Mouse (Mus musculus): ENCODE measurements around the gene Des. TPM values are rescaled to one million over a fixed set of nuclear protein-coding genes. Genes with fewer than 3 reads are reported as not detected.

Des gene
- polyA plus RNA-seq, 1 experiment from 2014 or later: 1.1 TPM

DNA sequence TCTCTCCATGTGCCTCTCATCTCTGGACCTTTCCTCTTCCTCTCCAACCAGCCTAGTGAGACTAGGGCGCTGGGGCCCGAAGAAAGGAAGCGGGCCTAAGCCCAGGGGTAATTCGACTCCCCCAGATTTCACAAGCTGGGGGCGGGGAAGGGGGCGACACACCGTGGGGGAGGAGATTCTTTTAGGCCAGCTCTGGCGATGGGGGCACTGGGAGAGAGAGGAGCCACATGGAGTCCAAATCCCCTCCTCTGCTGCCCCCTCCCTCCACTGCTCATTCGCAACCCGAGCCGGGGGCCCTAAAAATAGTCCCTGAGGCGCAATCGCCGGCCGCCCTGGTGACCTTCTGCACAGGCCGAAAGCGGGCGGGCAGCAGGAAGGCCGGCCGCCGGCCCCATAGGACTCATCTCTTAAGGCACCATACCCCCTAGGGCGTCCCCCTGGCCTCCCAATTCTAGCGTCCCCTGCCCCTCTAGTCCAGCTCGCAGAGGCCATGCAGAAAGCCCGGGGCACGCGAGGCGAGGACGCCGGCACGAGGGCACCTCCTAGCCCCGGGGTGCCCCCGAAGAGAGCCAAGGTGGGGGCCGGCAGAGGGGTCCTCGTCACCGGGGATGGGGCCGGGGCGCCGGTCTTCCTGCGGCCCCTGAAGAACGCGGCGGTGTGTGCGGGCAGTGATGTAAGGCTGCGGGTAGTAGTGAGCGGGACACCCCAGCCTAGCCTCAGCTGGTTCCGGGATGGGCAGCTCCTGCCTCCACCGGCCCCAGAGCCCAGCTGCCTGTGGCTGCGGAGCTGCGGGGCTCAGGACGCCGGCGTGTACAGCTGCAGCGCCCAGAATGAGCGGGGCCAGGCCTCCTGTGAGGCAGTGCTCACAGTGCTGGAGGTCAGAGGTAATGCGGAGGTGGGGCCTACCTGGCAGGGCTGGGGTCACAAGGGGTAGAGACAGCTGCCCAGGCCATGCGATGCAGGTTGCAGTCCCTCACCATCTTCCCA, 15.1 kb downstream of the Des start, which contains the start of gene Speg:
TSS of gene Speg (plus strand) at position 348 of the 987 bp plus-strand sequence.
- Histone ChIP-seq H3K4me3 (replicated peaks) (peak within 1 kb of the TSS; percentile 23), H3K4me1 (replicated peaks) (peaks cover 34% of the 10 kb centered on the region), H3K9ac (replicated peaks) (peak within 1 kb of the TSS; percentile 58), H3K27ac (no peak within 1 kb of the TSS), H3K9me3 (no peaks in the 10 kb centered on the region), H3K27me3 (peaks cover 45% of the 10 kb centered on the region), H3K4me2 (replicated peaks) (peak within 1 kb of the TSS; percentile 54), H3K36me3 (no peaks in the 10 kb centered on the region)
- WGBS: 7% methylated on average over 53 of the region's 57 CpGs
- ATAC-seq: peak; percentile 59; the same call in 1 of the 2 replicates

- no peak overlapping the region for H3K4me3 ChIP-seq (replicated peaks)
- no peaks in the 10 kb centered on the region for H3K9me3 ChIP-seq
- no peak overlapping the region for H3K9ac ChIP-seq (replicated peaks)
- H3K4me1 ChIP-seq (replicated peaks): peaks cover 43% of the 10 kb centered on the region
- no peak overlapping the region for H3K4me2 ChIP-seq (replicated peaks)
- no peak overlapping the region for H3K27ac ChIP-seq
- H3K36me3 ChIP-seq: no peaks in the 10 kb centered on the region
- H3K27me3 ChIP-seq: peaks cover 52% of the 10 kb centered on the region
- ATAC-seq: no peak
- 75% methylated on average over 2 of the region's 2 CpGs for WGBS
These were observed 19.1 kb downstream of the Des start for GRCm38 (mm10) chr1:75379196-75379595.

DNA sequence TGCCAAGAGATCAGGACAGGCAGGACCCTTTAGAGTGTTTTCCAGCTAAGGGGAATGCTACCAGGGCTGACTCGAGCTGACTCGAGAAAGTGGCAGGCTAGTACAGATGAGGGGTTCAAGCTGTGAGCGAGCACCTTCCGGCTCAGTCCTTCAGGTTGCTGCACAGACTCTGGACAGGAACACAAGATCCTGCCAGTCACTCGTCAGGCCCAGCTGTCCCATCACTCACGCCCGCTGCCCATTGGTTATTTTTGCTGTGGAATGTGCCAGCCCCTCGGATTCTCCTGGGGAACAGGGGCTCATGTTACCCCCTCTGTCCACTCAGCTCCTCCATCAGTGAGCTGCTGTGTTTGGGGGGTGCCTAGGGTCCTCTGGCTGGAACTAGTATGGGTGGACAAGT, 19.8 kb downstream of the Des start:
- no peak for ATAC-seq
- H3K4me2 ChIP-seq (replicated peaks): no peak overlapping the region
- H3K4me1 ChIP-seq (replicated peaks): peaks cover 43% of the 10 kb centered on the region
- no peak overlapping the region for H3K9ac ChIP-seq (replicated peaks)
- no peaks in the 10 kb centered on the region for H3K36me3 ChIP-seq
- 75% methylated on average over 8 of the region's 8 CpGs for WGBS
- H3K9me3 ChIP-seq: no peaks in the 10 kb centered on the region
- H3K27me3 ChIP-seq: peaks cover 46% of the 10 kb centered on the region
- no peak overlapping the region for H3K4me3 ChIP-seq (replicated peaks)
- H3K27ac ChIP-seq: no peak overlapping the region

DNA sequence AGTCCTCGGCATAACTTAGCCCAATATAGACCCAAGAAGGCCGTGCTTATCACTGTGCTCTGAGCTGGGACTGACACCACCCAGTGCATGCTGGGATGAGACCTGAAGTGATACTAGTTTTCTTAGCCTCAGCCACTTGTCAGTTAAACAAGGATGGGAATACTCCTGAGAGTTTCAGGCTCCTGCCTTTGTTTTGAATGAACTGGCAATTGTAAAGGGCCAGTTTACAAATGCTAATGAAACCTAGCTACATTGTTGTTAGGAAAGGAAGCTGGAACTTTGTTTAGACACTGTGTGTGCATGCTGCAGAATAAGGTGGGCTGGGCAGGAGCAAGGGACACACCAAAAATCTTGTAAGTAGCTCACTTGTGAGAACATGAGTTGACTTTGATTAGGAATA, 20.8 kb downstream of the Des start:
- 47% methylated on average over 2 of the region's 2 CpGs for WGBS
- H3K4me2 ChIP-seq (replicated peaks): peak overlapping the region; percentile 98; the same call in 1 of the 2 replicates
- peaks cover 36% of the 10 kb centered on the region for H3K27me3 ChIP-seq

DNA sequence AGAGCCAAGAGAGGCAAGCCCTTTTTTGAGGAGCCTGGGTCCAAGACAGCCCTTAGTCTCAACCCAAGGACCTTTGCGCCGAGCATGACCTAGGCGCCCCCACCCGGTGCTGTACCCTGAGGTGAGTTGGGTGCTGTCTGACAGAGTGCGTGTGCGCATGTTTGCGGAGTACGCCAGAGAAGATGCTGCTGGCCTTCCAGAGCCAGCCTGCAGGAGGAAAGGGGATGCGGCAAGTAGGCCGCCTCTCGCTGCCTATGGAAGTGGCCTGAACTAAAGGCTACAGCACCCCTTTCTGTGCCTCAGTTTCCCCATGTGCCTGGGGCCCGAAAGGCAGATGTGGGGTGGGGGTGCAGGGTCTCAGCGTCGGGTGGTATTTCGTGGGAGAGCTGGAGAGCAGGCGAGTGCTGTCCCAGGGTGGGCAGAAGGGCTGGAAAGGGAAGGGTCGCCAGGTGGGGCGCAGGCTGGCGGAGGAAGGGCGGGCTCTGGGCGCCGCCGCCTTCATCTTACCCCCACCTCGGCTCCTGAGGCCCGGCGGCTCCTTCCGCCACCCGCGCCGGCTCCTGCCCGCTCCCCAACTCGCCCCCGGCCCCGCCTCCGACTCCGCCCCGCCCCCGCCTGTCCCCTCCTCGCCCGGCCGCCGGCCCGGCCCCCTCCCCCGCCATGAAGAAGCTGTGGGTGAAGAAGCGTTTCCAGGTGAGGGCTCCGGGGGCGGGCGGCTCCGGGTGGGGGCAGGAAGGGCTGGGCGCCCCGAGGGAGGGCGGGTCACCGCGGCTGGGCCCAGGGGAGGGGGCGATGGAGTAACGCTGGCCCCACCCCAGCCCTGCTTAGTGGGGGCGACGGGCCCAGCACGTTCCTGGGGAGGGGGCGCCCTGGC, 21.6 kb downstream of the Des start:
- Histone ChIP-seq H3K9ac (replicated peaks) (peak overlapping the region; percentile 89), H3K27me3 (peaks cover 35% of the 10 kb centered on the region), H3K4me3 (replicated peaks) (peak overlapping the region; percentile 74), H3K27ac (peak overlapping the region; percentile 84), H3K36me3 (no peaks in the 10 kb centered on the region), H3K4me1 (replicated peaks) (peaks cover 51% of the 10 kb centered on the region), H3K4me2 (replicated peaks) (peak overlapping the region; percentile 98), H3K9me3 (no peaks in the 10 kb centered on the region)
- peak; percentile 51 for ATAC-seq
- 3% methylated on average over 29 of the region's 60 CpGs for WGBS

More for the DNA sequence above, 20.8 kb downstream of the Des start:
- Histone ChIP-seq H3K9me3 (no peaks in the 10 kb centered on the region), H3K9ac (replicated peaks) (no peak overlapping the region), H3K4me1 (replicated peaks) (peaks cover 44% of the 10 kb centered on the region), H3K4me3 (replicated peaks) (no peak overlapping the region), H3K36me3 (no peaks in the 10 kb centered on the region), H3K27ac (0 out of 2 replicates have a peak overlapping the region, but pooled peaks have one; percentile 84)
- ATAC-seq: no peak

DNA sequence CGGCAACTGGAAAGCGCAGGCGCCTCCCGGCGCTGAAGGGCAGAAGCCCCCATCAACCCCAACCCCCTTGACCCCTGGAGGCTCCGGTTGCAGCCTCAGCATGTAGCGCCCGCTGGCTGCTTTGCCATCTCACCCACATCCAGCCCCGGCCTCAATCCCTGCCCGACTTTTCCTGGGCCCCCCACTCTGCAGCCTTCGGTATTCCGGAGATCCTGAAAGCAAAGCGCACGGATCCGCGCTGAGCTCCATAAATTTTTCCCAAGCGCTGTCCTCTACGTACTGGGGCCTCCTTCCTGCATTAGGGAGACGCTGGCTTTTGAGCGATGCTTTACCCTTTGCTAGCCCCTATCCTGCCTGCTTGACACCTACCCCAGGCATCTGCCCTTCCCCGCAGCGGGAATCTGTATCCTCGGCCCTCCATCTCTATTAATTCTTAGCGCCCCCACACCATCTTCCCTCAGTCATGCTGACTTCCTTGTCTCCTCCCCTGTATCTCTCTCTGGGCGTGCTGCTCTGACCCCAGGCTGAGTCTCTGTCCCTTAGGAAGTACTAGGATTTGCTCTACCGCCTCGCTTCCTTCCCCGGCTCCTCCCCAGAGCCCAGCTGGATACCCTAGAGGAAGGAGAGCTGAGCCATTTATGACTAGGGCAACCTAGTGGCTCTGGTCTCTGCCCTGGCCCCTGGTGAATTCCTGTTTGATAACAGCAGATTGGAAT, 22.4 kb downstream of the Des start:
- Histone ChIP-seq H3K4me3 (replicated peaks) (peak overlapping the region; percentile 74), H3K36me3 (no peaks in the 10 kb centered on the region), H3K9me3 (no peaks in the 10 kb centered on the region), H3K27ac (peak overlapping the region; percentile 84), H3K9ac (replicated peaks) (peak overlapping the region; percentile 89), H3K4me2 (replicated peaks) (peak overlapping the region; percentile 98), H3K27me3 (peaks cover 37% of the 10 kb centered on the region), H3K4me1 (replicated peaks) (peaks cover 59% of the 10 kb centered on the region)
- peak; percentile 15 for ATAC-seq
- WGBS: under 1% methylated on average over 23 of the region's 28 CpGs

GRCm38 (mm10) chr1:75384470-75385141, 24.5 kb downstream of the Des start:
- Histone ChIP-seq H3K4me2 (replicated peaks) (0 out of 2 replicates have a peak overlapping the region, but pooled peaks have one; percentile 41), H3K36me3 (no peaks in the 10 kb centered on the region), H3K9me3 (no peaks in the 10 kb centered on the region), H3K4me3 (replicated peaks) (no peak overlapping the region), H3K9ac (replicated peaks) (0 out of 2 replicates have a peak overlapping the region, but pooled peaks have one; percentile 39), H3K4me1 (replicated peaks) (peaks cover 78% of the 10 kb centered on the region), H3K27me3 (peaks cover 48% of the 10 kb centered on the region), H3K27ac (no peak overlapping the region)
- no peak for ATAC-seq
- 85% methylated on average over 27 of the region's 27 CpGs for WGBS

DNA sequence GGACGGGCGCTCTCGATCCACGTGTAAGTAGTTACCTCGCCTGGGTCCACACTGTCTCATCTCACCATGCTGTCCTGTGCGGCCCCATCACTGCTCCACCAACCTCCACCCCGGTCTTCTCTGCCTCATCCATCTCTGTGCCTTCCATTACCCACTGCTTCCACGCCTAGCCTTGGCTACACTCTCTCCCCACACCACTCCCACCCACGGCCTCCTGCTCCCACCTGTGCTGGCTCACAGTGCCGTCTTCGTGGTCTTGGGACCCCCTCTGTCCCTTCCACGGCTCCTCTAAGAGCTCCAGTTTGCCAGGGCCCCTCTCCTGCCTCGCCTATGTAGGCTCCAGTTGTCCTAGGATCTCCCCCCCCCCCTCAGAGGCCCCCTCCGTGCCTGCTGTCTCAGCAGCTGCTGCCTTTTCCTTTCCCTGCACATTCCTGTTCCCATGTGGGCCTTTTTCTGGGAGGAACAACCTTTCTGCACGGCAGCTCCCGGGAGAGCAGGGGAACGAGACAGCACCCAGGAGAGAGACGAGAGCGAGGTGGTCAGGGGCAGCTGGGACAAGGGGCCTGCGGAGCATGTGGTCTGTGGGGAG, 25.1 kb downstream of the Des start:
- H3K27ac ChIP-seq: no peak overlapping the region; the same call in 1 of the 2 replicates
- no peak overlapping the region; the same call in 1 of the 2 replicates for H3K4me3 ChIP-seq (replicated peaks)
- H3K9ac ChIP-seq (replicated peaks): peak overlapping the region; percentile 39; the same call in 1 of the 2 replicates
- H3K4me1 ChIP-seq (replicated peaks): peaks cover 78% of the 10 kb centered on the region
- H3K9me3 ChIP-seq: no peaks in the 10 kb centered on the region
- ATAC-seq: no peak
- H3K27me3 ChIP-seq: peaks cover 48% of the 10 kb centered on the region
- peak overlapping the region; percentile 41 for H3K4me2 ChIP-seq (replicated peaks)
- WGBS: 69% methylated on average over 20 of the region's 20 CpGs
- no peaks in the 10 kb centered on the region for H3K36me3 ChIP-seq

DNA sequence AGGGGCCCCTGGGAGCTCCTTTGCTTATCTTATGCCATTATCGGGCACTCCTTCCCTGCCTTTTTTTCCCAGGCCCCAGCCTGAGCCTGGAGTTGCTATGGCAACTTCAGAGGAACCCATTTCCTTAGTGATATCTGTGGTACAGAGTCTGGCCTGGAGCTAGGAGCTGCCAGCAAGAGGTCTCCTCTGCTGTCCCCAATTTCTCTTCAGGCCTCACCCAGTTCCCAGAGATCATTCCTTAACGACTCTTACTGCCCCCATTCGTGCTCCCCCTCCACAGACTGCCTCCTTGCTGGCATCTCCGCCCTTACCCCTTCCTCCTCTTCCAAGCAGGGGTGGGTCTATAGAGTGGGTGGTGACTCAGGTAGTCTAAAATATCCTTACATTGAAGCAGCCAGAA, 26.0 kb downstream of the Des start:
- H3K4me1 ChIP-seq (replicated peaks): peaks cover 74% of the 10 kb centered on the region

GRCm38 (mm10) chr1:75387469-75387928, 27.4 kb downstream of the Des start:
- peak overlapping the region; percentile 31 for H3K4me3 ChIP-seq (replicated peaks)
- H3K4me1 ChIP-seq (replicated peaks): peaks cover 65% of the 10 kb centered on the region
- 11% methylated on average over 7 of the region's 7 CpGs for WGBS
- H3K27ac ChIP-seq: no peak overlapping the region
- H3K4me2 ChIP-seq (replicated peaks): peak overlapping the region; percentile 53
- H3K36me3 ChIP-seq: 0 out of 2 replicates have a peak, but pooled peaks cover 6% of the 10 kb centered on the region
- H3K9ac ChIP-seq (replicated peaks): peak overlapping the region; percentile 60
- peak; percentile 28; the same call in 1 of the 2 replicates for ATAC-seq
- peaks cover 57% of the 10 kb centered on the region for H3K27me3 ChIP-seq
- no peaks in the 10 kb centered on the region for H3K9me3 ChIP-seq

More for the DNA sequence above, 26.0 kb downstream of the Des start:
- WGBS: 31% methylated on average over 4 of the region's 4 CpGs
- Histone ChIP-seq H3K36me3 (no peaks in the 10 kb centered on the region), H3K4me2 (replicated peaks) (peak overlapping the region; percentile 41; the same call in 1 of the 2 replicates), H3K27ac (no peak overlapping the region), H3K27me3 (peaks cover 51% of the 10 kb centered on the region), H3K9ac (replicated peaks) (0 out of 2 replicates have a peak overlapping the region, but pooled peaks have one; percentile 14), H3K4me3 (replicated peaks) (no peak overlapping the region), H3K9me3 (no peaks in the 10 kb centered on the region)
- no peak for ATAC-seq
